Mouse (Mus musculus) ovary, postnatal 36 days (tissue): Measurements from ENCODE around the gene C8a.

Source experiments
- DNase-seq: peaks from one replicate; pipeline ENCODE4 v3.0.0; 2022; ENCODE audit warnings: low spot score, mixed read lengths

The C8a gene

GRCm38 (mm10) chr4:104876323-104876722 is at the start of gene C8a:
TSS of gene C8a (minus strand) at chr4:104876398.
- DNase-seq: no peak

- no peak for DNase-seq
These were observed 49.2 kb upstream of the C8a start for GRCm38 (mm10) chr4:104925383-104925782.

GRCm38 (mm10) chr4:104918017-104918416 is 41.8 kb upstream of the C8a start:
- DNase-seq: no peak

- no peak for DNase-seq
These were observed 38.6 kb upstream of the C8a start for GRCm38 (mm10) chr4:104914711-104915247.

- peak; percentile 32 for DNase-seq
These were observed 37.3 kb upstream of the C8a start, which contains the start of gene Fyb2 for GRCm38 (mm10) chr4:104913291-104914129. TSS of gene Fyb2 (plus strand) at chr4:104913456.

GRCm38 (mm10) chr4:104911685-104912084 is 35.5 kb upstream of the C8a start:
- peak; percentile 82 for DNase-seq

GRCm38 (mm10) chr4:104905049-104905448 is 28.9 kb upstream of the C8a start:
- no peak for DNase-seq

- DNase-seq: no peak
These were observed 26.6 kb upstream of the C8a start for GRCm38 (mm10) chr4:104902836-104903235.

- peak; percentile 33 for DNase-seq
These were observed 18.0 kb upstream of the C8a start for GRCm38 (mm10) chr4:104894004-104894734.

- no peak for DNase-seq
These were observed 17.4 kb upstream of the C8a start for GRCm38 (mm10) chr4:104893588-104893987.

GRCm38 (mm10) chr4:104891708-104892107 is 15.5 kb upstream of the C8a start:
- peak; percentile 29 for DNase-seq

GRCm38 (mm10) chr4:104888499-104889262 is 12.5 kb upstream of the C8a start:
- DNase-seq: no peak

- no peak for DNase-seq
These were observed 11.3 kb upstream of the C8a start for GRCm38 (mm10) chr4:104887486-104887885.

- DNase-seq: no peak
These were observed 366 bp downstream of the C8a start for GRCm38 (mm10) chr4:104875832-104876231.

- DNase-seq: no peak
These were observed 6.0 kb downstream of the C8a start for GRCm38 (mm10) chr4:104870196-104870595.

- no peak for DNase-seq
These were observed 6.6 kb downstream of the C8a start for GRCm38 (mm10) chr4:104869581-104869980.

GRCm38 (mm10) chr4:104864397-104864796 is 11.8 kb downstream of the C8a start:
- DNase-seq: no peak

GRCm38 (mm10) chr4:104861241-104861640 is 15.0 kb downstream of the C8a start:
- DNase-seq: no peak

- DNase-seq: no peak
These were observed 18.4 kb downstream of the C8a start for GRCm38 (mm10) chr4:104857823-104858222.

GRCm38 (mm10) chr4:104857029-104857428 is 19.2 kb downstream of the C8a start, which contains the start of gene Gm17662:
TSS of gene Gm17662 (plus strand) at chr4:104857329.
- DNase-seq: no peak

- no peak for DNase-seq
These were observed 21.0 kb downstream of the C8a start for GRCm38 (mm10) chr4:104855216-104855615.

GRCm38 (mm10) chr4:104843546-104843945 is 32.7 kb downstream of the C8a start:
- DNase-seq: no peak
